Mouse (Mus musculus) heart, embryonic 16.5 days (tissue): Measurements from ENCODE around the gene Ep400. TPM values are rescaled to one million over a fixed set of nuclear protein-coding genes. Genes with fewer than 3 reads are reported as not detected.

Experiments
- ATAC-seq: fragments of 200-750 bp; cut with Nextera tagmentation; replicated peaks from 2 replicates; pipeline ENCODE4 v1.8.0; 2017; ENCODE audit warnings: moderate number of reproducible peaks; ENCODE audit not compliant: insufficient read depth, low FRiP score; ENCODE audit errors: extremely low read depth
- H3K27ac ChIP-seq: fragments of 300-500 bp; sonication (generic); 2 replicates; pipeline ENCODE4 v1.5.1; 2014; ENCODE audit warnings: mild to moderate bottlenecking, low read length, control low read depth, moderate library complexity
- H3K27me3 ChIP-seq: fragments of 300-500 bp; sonication (generic); 2 replicates; pipeline ENCODE4 v1.6.1; 2014; ENCODE audit warnings: low read length, mixed read lengths; ENCODE audit not compliant: control insufficient read depth, insufficient read depth
- H3K36me3 ChIP-seq: fragments of 300-500 bp; sonication (generic); 2 replicates; pipeline ENCODE4 v1.6.1; 2014; ENCODE audit not compliant: control insufficient read depth, insufficient read depth
- H3K4me1 ChIP-seq: fragments of 300-500 bp; sonication (generic); 2 replicates; pipeline ENCODE4 v1.6.1; 2014; ENCODE audit warnings: low read length, mixed read lengths; ENCODE audit not compliant: control insufficient read depth, insufficient read depth
- H3K4me2 ChIP-seq: fragments of 300-500 bp; sonication (generic); 2 replicates; pipeline ENCODE4 v1.6.1; 2014; ENCODE audit warnings: low read depth, mild to moderate bottlenecking, control low read depth, low read length
- H3K4me3 ChIP-seq: fragments of 300-500 bp; sonication (generic); 2 replicates; pipeline ENCODE4 v1.5.1; 2014; ENCODE audit warnings: mild to moderate bottlenecking, control low read depth, low read length
- H3K9ac ChIP-seq: fragments of 300-500 bp; sonication (generic); 2 replicates; pipeline ENCODE4 v1.6.1; 2014; ENCODE audit warnings: low read length, control low read depth
- H3K9me3 ChIP-seq: fragments of 300-500 bp; sonication (generic); replicated peaks from 2 replicates; pipeline ENCODE4 v1.6.1; 2016; ENCODE audit warnings: low read length; ENCODE audit not compliant: control insufficient read depth
- WGBS: fragments of 180-500 bp; shearing (Covaris S2); extraction: QIAGEN DNeasy Blood & Tissue Kit; methylation state at CpG from one replicate; pipeline ENCODE4 v1.1.7; 2014; 5-methylcytosine and 5-hydroxymethylcytosine counted together
- polyA plus RNA-seq: library from polyadenylated mRNA; unstranded; fragments of >200 nt; fragmentation: Nextera tagmentation; extraction: Ambion mirVana; gene quantifications from 2 replicates; pipeline ENCODE4 v1.2.1, GENCODE M21; 2015

The Ep400 gene
- polyA plus RNA-seq, 1 experiment from 2014 or later: 26.0 TPM

DNA sequence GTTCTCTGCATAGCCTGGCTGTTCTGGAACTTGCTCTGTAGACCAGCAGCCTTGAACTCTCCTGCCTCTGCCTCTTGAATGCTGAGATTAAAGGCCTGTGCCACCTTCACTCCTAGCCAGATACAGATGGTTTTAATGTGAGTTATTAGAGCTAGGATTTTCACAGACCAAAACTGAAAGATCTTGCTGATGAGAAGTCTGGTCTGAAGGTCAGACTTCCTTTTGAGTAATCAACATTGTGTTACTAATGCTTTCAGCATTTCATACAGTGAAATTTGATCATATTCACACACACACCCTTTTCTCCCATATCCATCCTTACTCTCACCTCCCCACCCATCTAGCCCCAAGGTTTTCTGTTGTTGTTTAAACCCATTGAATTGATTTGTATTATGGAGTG lies 110.8 kb downstream of the Ep400 start:
- Histone ChIP-seq H3K4me2 (no peak overlapping the region), H3K4me1 (no peaks in the 10 kb centered on the region), H3K9ac (no peak overlapping the region), H3K9me3 (no peaks in the 10 kb centered on the region), H3K27me3 (no peaks in the 10 kb centered on the region), H3K36me3 (peaks cover 54% of the 10 kb centered on the region), H3K4me3 (no peak overlapping the region), H3K27ac (no peak overlapping the region)
- no peak for ATAC-seq

DNA sequence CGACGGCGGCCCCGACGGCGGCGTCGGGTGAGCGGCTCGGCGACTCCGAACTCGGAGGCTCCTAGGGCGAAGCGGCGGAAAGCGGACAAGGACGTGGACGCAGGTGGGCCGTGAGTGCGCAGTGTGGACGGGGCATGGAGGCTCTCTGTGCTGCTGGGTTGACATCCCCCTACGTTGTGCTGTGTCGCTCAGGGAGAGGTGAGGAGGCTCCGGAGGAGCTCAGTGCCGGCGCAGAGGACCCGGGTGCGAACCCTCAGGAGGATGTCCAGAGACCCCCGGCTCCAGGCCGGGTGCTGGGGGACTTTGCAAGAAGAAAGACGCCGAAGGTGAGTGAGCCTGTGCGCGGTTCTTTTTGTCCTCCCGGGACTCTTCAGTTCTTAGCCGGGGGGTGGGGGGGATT lies 116.8 kb downstream of the Ep400 start:
- Histone ChIP-seq H3K9me3 (no peaks in the 10 kb centered on the region), H3K4me3 (peak overlapping the region; percentile 96), H3K9ac (peak overlapping the region; percentile 93), H3K36me3 (peaks cover 45% of the 10 kb centered on the region), H3K27ac (no peak overlapping the region), H3K4me1 (peaks cover 13% of the 10 kb centered on the region), H3K27me3 (no peaks in the 10 kb centered on the region), H3K4me2 (peak overlapping the region; percentile 80)
- under 1% methylated on average over 37 of the region's 37 CpGs for WGBS
- ATAC-seq: peak; percentile 19; the same call in 1 of the 2 replicates

DNA sequence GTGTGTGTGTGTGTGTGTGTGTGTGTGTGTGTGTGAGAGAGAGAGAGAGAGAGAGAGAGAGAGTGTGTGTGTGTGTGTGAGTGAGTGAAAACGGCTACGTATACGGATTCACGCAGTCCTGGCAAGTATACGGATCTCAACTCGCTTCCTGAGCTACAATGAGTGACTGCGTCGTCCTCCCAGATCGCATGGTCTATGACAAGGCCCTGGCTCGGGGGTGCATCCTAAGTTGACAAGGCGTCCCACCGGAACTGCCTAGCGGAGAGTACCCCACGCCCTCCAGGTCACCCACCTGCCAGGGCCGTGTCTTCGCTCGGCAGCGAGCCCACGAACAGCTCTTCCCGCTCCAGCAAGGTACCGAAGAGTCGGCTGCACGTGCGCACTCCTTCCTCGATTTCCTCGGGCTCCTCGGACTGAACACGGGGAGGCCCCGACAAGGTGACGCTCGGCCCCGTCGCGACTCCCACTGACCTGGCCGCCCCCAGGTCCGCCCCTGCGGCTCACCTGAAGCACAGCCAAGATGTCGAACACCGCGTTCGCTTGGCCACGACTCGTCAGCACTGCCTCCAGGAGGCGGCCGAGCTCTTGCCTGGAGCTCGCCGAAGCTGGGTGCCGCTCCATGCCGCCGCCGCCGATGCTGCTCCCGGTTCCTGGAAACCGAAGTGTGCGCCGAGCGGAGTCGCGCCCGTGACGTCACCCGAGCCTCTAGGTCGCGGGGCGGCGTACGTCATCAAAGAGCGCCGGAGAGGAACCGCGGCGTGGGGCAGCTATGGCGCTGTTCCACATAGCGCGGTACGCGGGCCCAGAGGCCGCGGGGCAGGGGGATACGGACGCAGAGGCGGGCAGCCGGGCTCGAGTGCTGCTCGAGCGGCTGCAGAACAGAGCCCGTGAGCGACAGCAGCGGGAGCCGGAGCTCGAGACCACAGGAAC lies 117.5 kb downstream of the Ep400 start, which contains the start of the genes Noc4l and Ddx51:
TSS of gene Noc4l (minus strand) at position 699 of the 930 bp plus-strand sequence.
TSS of gene Ddx51 (plus strand) at position 733 of the 930 bp plus-strand sequence.
- no peaks in the 10 kb centered on the region for H3K9me3 ChIP-seq
- H3K4me3 ChIP-seq: peak within 1 kb of the TSS; percentile 96
- 1% methylated on average over 91 of the region's 91 CpGs for WGBS
- peaks cover 44% of the 10 kb centered on the region for H3K36me3 ChIP-seq
- no peak within 1 kb of the TSS; the same call in 1 of the 2 replicates for H3K27ac ChIP-seq
- peak within 1 kb of the TSS; percentile 93 for H3K9ac ChIP-seq
- no peaks in the 10 kb centered on the region for H3K27me3 ChIP-seq
- H3K4me1 ChIP-seq: peaks cover 13% of the 10 kb centered on the region
- ATAC-seq: peak; percentile 72
- peak within 1 kb of the TSS; percentile 80 for H3K4me2 ChIP-seq

DNA sequence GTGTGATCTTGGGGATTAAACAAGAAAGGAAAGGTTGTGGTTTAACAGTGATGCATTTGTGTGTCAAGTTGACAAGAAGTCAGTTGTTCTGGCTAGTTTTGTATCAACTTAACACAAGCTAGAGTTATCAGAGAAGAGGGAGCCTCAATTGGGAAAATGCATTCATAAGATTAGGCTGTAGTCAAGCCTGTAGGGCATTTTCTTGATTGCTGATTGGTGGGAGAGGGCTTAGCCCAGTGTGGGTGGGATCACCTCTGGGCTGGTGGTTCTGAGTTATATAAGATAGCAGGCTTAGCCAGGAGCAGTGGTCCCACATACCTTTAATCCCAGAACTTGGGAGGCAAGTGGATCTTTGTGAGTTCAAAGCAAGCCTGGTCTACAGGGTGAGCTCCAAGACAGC lies 124.1 kb downstream of the Ep400 start:
- H3K27ac ChIP-seq: no peak overlapping the region
- no peak overlapping the region for H3K4me3 ChIP-seq
- no peaks in the 10 kb centered on the region for H3K4me1 ChIP-seq
- peaks cover 17% of the 10 kb centered on the region for H3K36me3 ChIP-seq
- no peak overlapping the region for H3K4me2 ChIP-seq
- H3K9ac ChIP-seq: no peak overlapping the region
- no peaks in the 10 kb centered on the region for H3K27me3 ChIP-seq
- no peak for ATAC-seq
- no peaks in the 10 kb centered on the region; the same call in 1 of the 2 replicates for H3K9me3 ChIP-seq

DNA sequence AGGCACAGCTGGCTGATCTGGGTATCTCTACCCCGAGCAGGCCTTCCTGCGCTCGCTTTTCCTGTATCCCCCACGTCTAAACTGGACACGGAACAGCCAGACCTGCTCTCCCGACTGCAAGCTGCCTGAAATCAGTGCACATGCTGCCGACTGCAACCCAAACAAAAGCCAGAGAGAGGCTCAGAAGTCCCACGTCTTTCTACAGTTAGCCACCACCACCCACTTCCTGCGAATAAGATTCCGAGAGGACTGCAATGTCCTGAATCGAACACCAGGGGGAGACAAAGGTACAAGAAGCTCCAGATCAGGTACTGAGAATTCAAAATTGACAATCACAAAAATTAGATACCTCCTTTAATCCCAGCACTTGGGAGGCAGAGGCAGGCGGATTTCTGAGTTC lies 131.1 kb downstream of the Ep400 start:
- Histone ChIP-seq H3K9ac (0 out of 2 replicates have a peak overlapping the region, but pooled peaks have one; percentile 60), H3K4me1 (peaks cover 3% of the 10 kb centered on the region; the same call in 1 of the 2 replicates), H3K4me3 (peak overlapping the region; percentile 32), H3K36me3 (no peaks in the 10 kb centered on the region), H3K27me3 (no peaks in the 10 kb centered on the region), H3K27ac (no peak overlapping the region), H3K4me2 (peak overlapping the region; percentile 59), H3K9me3 (no peaks in the 10 kb centered on the region; the same call in 1 of the 2 replicates)
- 21% methylated on average over 12 of the region's 12 CpGs for WGBS
- no peak for ATAC-seq

DNA sequence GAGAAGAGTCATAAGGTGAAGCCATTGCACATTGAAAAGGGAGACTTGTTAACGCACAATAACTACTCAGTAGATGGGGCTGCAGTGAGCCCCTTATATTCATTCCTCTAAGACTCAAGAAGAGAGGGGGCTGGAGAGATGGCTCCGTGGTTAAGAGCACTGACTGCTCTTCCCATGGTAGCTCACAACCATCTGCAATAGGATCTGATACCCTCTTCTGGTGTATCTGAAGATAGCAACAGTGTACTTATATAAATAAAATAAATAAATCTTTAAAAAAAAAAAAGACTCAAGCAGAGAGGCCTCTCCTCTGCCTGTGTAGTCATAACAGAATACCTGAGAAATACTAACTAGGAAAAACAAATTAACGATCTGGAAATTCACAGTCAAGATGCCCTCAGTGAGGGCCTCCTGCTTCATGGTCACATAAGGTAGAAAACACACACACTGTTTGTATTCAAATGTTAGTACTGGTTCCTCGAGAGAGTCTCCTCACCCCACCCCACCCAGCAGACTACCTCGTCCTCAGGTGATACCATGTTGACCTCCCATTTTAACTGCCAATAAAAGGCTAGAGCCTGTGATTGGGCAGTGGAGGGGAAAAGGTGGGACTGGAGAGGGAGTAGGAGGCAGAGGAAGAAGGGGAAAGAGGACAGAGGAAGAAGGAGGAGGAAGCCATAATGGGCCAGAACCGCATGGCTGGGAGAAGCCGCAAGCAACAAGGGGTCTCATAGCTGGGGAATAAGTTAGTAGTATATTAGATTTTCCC lies 132.0 kb downstream of the Ep400 start:
- no peak for ATAC-seq
- H3K4me2 ChIP-seq: no peak overlapping the region
- no peaks in the 10 kb centered on the region for H3K36me3 ChIP-seq
- no peaks in the 10 kb centered on the region; the same call in 1 of the 2 replicates for H3K9me3 ChIP-seq
- 80% methylated on average over 7 of the region's 7 CpGs for WGBS
- no peak overlapping the region for H3K27ac ChIP-seq
- no peaks in the 10 kb centered on the region for H3K27me3 ChIP-seq
- H3K4me1 ChIP-seq: peaks cover 3% of the 10 kb centered on the region; the same call in 1 of the 2 replicates
- no peak overlapping the region for H3K9ac ChIP-seq
- H3K4me3 ChIP-seq: no peak overlapping the region

DNA sequence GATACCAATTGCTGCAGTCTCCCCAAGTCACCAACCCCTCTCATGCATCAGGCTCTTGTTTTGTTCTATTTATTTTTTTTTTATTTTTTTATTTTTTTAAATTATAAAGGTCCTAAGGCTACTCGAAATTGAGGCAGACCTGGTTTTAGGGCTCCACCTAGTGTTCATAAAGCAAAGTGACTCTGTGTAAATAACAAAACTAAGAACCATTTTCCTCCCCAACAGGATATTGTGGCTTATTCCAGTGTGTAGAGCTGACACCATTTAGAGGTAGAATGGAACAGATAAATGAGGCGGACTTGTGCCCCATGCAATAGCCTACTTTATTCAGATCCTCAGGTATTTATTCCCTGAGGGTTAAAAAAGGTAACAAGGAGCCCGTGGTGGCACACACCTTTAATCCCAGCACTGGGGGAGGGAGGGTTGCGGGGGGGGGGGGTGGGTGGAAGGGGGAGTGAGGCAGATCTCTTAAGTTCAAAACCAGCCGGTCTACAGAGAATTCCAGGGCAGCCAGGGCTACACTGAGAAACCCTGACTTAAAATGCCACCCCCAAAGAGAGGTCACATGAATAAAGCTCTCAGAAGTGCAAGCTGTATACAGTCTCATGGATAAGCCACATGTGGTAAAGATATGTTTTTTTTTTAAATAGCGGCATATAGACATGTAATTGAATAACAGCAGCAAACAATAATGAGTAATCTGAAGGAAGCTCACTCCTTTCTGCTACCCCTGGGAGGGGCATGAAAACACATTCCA lies 134.4 kb downstream of the Ep400 start:
- H3K9ac ChIP-seq: no peak overlapping the region
- H3K27ac ChIP-seq: no peak overlapping the region
- H3K4me1 ChIP-seq: peaks cover 3% of the 10 kb centered on the region; the same call in 1 of the 2 replicates
- no peak overlapping the region for H3K4me2 ChIP-seq
- ATAC-seq: no peak
- no peaks in the 10 kb centered on the region for H3K27me3 ChIP-seq
- H3K36me3 ChIP-seq: no peaks in the 10 kb centered on the region
- H3K9me3 ChIP-seq: no peaks in the 10 kb centered on the region
- 38% methylated on average over 6 of the region's 6 CpGs for WGBS
- H3K4me3 ChIP-seq: no peak overlapping the region

DNA sequence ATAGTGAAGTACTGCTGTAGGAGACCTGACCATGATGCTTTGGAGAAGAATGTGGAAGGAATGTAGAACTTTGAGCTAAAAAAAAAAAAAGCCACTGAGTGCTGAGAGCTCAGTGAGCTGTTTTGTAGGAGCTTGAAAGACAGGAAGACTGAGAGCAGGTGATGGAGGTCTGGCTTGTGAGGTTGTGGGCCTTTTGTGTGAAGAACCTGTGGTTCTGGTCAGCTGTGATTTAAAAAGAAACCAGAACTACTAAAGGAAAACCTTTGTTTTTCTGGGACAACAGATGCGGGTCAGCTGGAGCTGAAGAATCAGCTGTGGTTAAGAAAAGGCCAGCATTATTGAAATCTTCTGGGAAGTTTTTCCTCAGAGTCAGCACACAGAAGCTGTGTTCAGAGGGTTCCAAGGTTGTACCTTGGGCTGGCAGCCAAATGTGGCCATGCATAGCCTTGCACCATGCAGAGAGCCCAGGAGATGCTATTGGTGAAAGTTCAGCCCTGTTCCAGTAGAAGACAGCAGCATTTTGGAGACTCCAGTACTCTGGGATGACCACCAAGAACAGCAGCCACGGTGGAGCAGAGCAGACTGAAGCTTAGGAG lies 140.9 kb downstream of the Ep400 start:
- H3K27ac ChIP-seq: no peak overlapping the region
- ATAC-seq: no peak

More for the DNA sequence above, 140.9 kb downstream of the Ep400 start:
- H3K9me3 ChIP-seq: no peaks in the 10 kb centered on the region
- WGBS: 69% methylated on average over 2 of the region's 2 CpGs
- no peak overlapping the region for H3K4me2 ChIP-seq
- peaks cover 8% of the 10 kb centered on the region; the same call in 1 of the 2 replicates for H3K27me3 ChIP-seq
- no peaks in the 10 kb centered on the region for H3K4me1 ChIP-seq
- H3K9ac ChIP-seq: no peak overlapping the region
- H3K4me3 ChIP-seq: no peak overlapping the region
- H3K36me3 ChIP-seq: no peaks in the 10 kb centered on the region
